Mouse (Mus musculus) CH12.LX (cell line): ENCODE measurements around the gene Yaf2. TPM values are rescaled to one million over a fixed set of nuclear protein-coding genes. Genes with fewer than 3 reads are reported as not detected.

Experiments
- DNase-seq: peaks from one replicate; pipeline ENCODE4 v3.0.0-alpha.2; 2013; ENCODE audit errors: extremely low read depth
- H3K27ac ChIP-seq: 2 replicates; pipeline ENCODE4 v1.5.1; 2012; ENCODE audit warnings: low read depth, mild to moderate bottlenecking, control low read depth, moderate library complexity; ENCODE audit not compliant: insufficient read depth
- H3K27me3 ChIP-seq: replicated peaks from 2 replicates; pipeline ENCODE3; 2012; ENCODE audit warnings: inconsistent platforms
- H3K36me3 ChIP-seq, 2 experiments: replicated peaks in 1 of 2; 2 replicates each; pipeline versions ENCODE3 to v1.6.1; 2012; ENCODE audit warnings: inconsistent platforms in 1 of 2, low read length in 1 of 2, mild to moderate bottlenecking in 1 of 2, mixed read lengths in 1 of 2, moderate library complexity in 1 of 2; ENCODE audit not compliant: control insufficient read depth in 1 of 2, insufficient read depth in 1 of 2
- H3K4me1 ChIP-seq, 2 experiments: 2 replicates each; pipeline ENCODE4 v1.6.1; 2012; ENCODE audit warnings: inconsistent platforms in 1 of 2, moderate library complexity in 1 of 2; ENCODE audit not compliant: insufficient read depth in 2 of 2, control insufficient read depth in 1 of 2
- H3K4me2 ChIP-seq: 2 replicates; pipeline ENCODE4 v1.6.1; 2012; ENCODE audit warnings: low read depth, mild to moderate bottlenecking, control low read depth; ENCODE audit not compliant: poor library complexity, insufficient read depth, severe bottlenecking
- H3K4me3 ChIP-seq, 3 experiments: fragments of 150-350 bp in 1 of 3; sonication (generic) in 1 of 3; replicated peaks in 1 of 3; 2 replicates each; pipeline versions ENCODE3 to v1.5.1; 2011 to 2012; ENCODE audit warnings: low read depth in 2 of 3, low read length in 2 of 3, mild to moderate bottlenecking in 2 of 3, moderate library complexity in 2 of 3, control low read depth in 1 of 3, improper control_type of control experiment in 1 of 3, inconsistent platforms in 1 of 3, mixed read lengths in 1 of 3; ENCODE audit not compliant: poor library complexity in 1 of 3
- H3K79me2 ChIP-seq: replicated peaks from 2 replicates; pipeline ENCODE4 v1.6.1; 2012; ENCODE audit warnings: mild to moderate bottlenecking, moderate library complexity; ENCODE audit not compliant: control insufficient read depth, poor library complexity, insufficient read depth, severe bottlenecking; ENCODE audit errors: extremely low read depth
- H3K9ac ChIP-seq: 2 replicates; pipeline ENCODE4 v1.6.1; 2012; ENCODE audit warnings: low read depth, mild to moderate bottlenecking, control low read depth, moderate library complexity; ENCODE audit not compliant: insufficient read depth
- H3K9me3 ChIP-seq: replicated peaks from 2 replicates; pipeline ENCODE3; 2012; ENCODE audit warnings: low read length, inconsistent platforms, mixed read lengths
- BHLHE40 ChIP-seq: IDR thresholded peaks from 2 replicates; pipeline ENCODE4 v1.6.1; 2011; ENCODE audit warnings: mild to moderate bottlenecking, low read depth, low read length, improper control_type of control experiment
- CHD1 ChIP-seq: IDR thresholded peaks from 2 replicates; pipeline ENCODE4 v1.6.1; 2012; ENCODE audit warnings: low read depth, low read length, improper control_type of control experiment, inconsistent platforms
- CTCF ChIP-seq, 2 experiments: IDR thresholded peaks in 1 of 2; conservative IDR thresholded peaks in 1 of 2; 2 replicates each; pipeline ENCODE4 v1.5.1; 2011 to 2012; ENCODE audit warnings: low read depth in 2 of 2, low read length in 2 of 2, improper control_type of control experiment in 1 of 2, inconsistent platforms in 1 of 2, mild to moderate bottlenecking in 1 of 2, moderate library complexity in 1 of 2
- E2F4 ChIP-seq: IDR thresholded peaks from 2 replicates; pipeline ENCODE4 v1.6.1; 2011; ENCODE audit warnings: low read depth, low read length, improper control_type of control experiment; ENCODE audit not compliant: insufficient replicate concordance
- ELF1 ChIP-seq: IDR thresholded peaks from 2 replicates; pipeline ENCODE4 v1.6.1; 2014; ENCODE audit warnings: low read depth, mild to moderate bottlenecking, inconsistent platforms, low read length, improper control_type of control experiment
- EP300 ChIP-seq: IDR thresholded peaks from 2 replicates; pipeline ENCODE4 v1.6.1; 2011; ENCODE audit warnings: low read length, improper control_type of control experiment
- ETS1 ChIP-seq: conservative IDR thresholded peaks from 2 replicates; pipeline ENCODE4 v1.6.1; 2012; ENCODE audit warnings: low read depth, mild to moderate bottlenecking, inconsistent platforms, low read length, improper control_type of control experiment, moderate library complexity
- IRF4 ChIP-seq: IDR thresholded peaks from 2 replicates; pipeline ENCODE4 v1.6.1; 2014; ENCODE audit warnings: low read depth, mild to moderate bottlenecking, inconsistent platforms, low read length, improper control_type of control experiment
- JUN ChIP-seq: IDR thresholded peaks from 2 replicates; pipeline ENCODE4 v1.6.1; 2011; ENCODE audit warnings: low read depth, mild to moderate bottlenecking, low read length, improper control_type of control experiment, moderate library complexity; ENCODE audit not compliant: insufficient read depth
- JUND ChIP-seq: conservative IDR thresholded peaks from 2 replicates; pipeline ENCODE4 v1.6.1; 2011; ENCODE audit warnings: low read depth, low read length, improper control_type of control experiment
- MAFK ChIP-seq: IDR thresholded peaks from 2 replicates; pipeline ENCODE4 v1.6.1; 2011; ENCODE audit warnings: low read length, improper control_type of control experiment; ENCODE audit not compliant: insufficient replicate concordance
- MAX ChIP-seq: IDR thresholded peaks from 2 replicates; pipeline ENCODE4 v1.6.1; 2011; ENCODE audit warnings: low read length, improper control_type of control experiment
- MAZ ChIP-seq: IDR thresholded peaks from 2 replicates; pipeline ENCODE4 v1.6.1; 2012; ENCODE audit warnings: low read depth, mild to moderate bottlenecking, inconsistent platforms, low read length, improper control_type of control experiment, moderate library complexity
- MEF2A ChIP-seq: IDR thresholded peaks from 2 replicates; pipeline ENCODE4 v1.6.1; 2014; ENCODE audit warnings: low read depth, mild to moderate bottlenecking, inconsistent platforms, low read length, improper control_type of control experiment, borderline replicate concordance
- MYC ChIP-seq: IDR thresholded peaks from 2 replicates; pipeline ENCODE4 v1.6.1; 2011; ENCODE audit warnings: low read depth, mild to moderate bottlenecking, improper control_type of control experiment, low read length
- NELFE ChIP-seq: IDR thresholded peaks from 2 replicates; pipeline ENCODE4 v1.6.1; 2011; ENCODE audit warnings: low read depth, low read length, improper control_type of control experiment
- POLR2A ChIP-seq: IDR thresholded peaks from 2 replicates; pipeline ENCODE4 v1.6.1; 2011; ENCODE audit warnings: low read depth, mild to moderate bottlenecking, improper control_type of control experiment, low read length
- POLR2AphosphoS2 ChIP-seq: IDR thresholded peaks from 2 replicates; pipeline ENCODE4 v1.6.1; 2011; ENCODE audit warnings: low read depth, low read length, improper control_type of control experiment
- RCOR1 ChIP-seq: conservative IDR thresholded peaks from 2 replicates; pipeline ENCODE4 v1.6.1; 2012; ENCODE audit warnings: low read depth, mild to moderate bottlenecking, inconsistent platforms, low read length, improper control_type of control experiment
- SMC3 ChIP-seq: IDR thresholded peaks from 2 replicates; pipeline ENCODE4 v1.6.1; 2011; ENCODE audit warnings: low read depth, low read length, improper control_type of control experiment
- TBP ChIP-seq: conservative IDR thresholded peaks from 2 replicates; pipeline ENCODE4 v1.6.1; 2011; ENCODE audit warnings: low read depth, low read length, improper control_type of control experiment
- USF1 ChIP-seq: IDR thresholded peaks from 2 replicates; pipeline ENCODE4 v1.6.1; 2014; ENCODE audit warnings: low read depth, mild to moderate bottlenecking, inconsistent platforms, low read length, improper control_type of control experiment
- ZKSCAN1 ChIP-seq: IDR thresholded peaks from 2 replicates; pipeline ENCODE4 v1.6.1; 2012; ENCODE audit warnings: low read depth, inconsistent platforms, low read length, improper control_type of control experiment, borderline replicate concordance
- ZNF384 ChIP-seq: IDR thresholded peaks from 2 replicates; pipeline ENCODE4 v1.6.1; 2012; ENCODE audit warnings: low read depth, low read length, improper control_type of control experiment, inconsistent platforms
- dilution Hi-C: fragments of 300-500 bp; cut with MboI; formaldehyde crosslinking; loops from 2 replicates; pipeline ENCODE4 v1.14.3; 2020; ENCODE audit warnings: low sequenced_read_pairs; ENCODE audit not compliant: extremely low pct_unique_long_range_greater_than_20kb, extremely low pct_ligation_motif_present
- in situ Hi-C: fragments of 300-500 bp; cut with MboI; formaldehyde crosslinking; loops from 3 replicates; pipeline ENCODE4 v1.14.3; 2019; ENCODE audit warnings: low sequenced_read_pairs, low pct_ligation_motif_present, low pct_unique_long_range_greater_than_20kb, mixed read lengths
- polyA plus RNA-seq: library from polyadenylated mRNA; unstranded; fragments of >175 nt; gene quantifications from 2 replicates; pipeline ENCODE4 v1.2.1, GENCODE M21; 2012; ENCODE audit warnings: low read depth; ENCODE audit not compliant: insufficient read length
- total RNA-seq, 2 experiments: library from RNA; depleted of rRNA; stranded (reverse); fragments of 300-350 nt in 1 of 2; fragments of >200 nt in 1 of 2; gene quantifications; 2 replicates each; pipeline ENCODE4 v1.2.3; 2012 to 2014

Yaf2 gene
- total and polyA plus RNA-seq, 3 experiments: 32.7 to 78.4 (median 46.2) TPM

- dilution Hi-C loops (no loop called here), in situ Hi-C loops (loop anchor here (10.0 kb wide), 1 partner anchor 181 kb away; no protein-coding TSS in a partner anchor)
- H3K36me3 ChIP-seq: peaks cover 13 to 66% of the 10 kb centered on the region in 2 experiments
- no peaks in the 10 kb centered on the region for H3K9me3 ChIP-seq
- TF ChIP-seq ELF1 (no peak), BHLHE40 (no peak)
- peaks cover 0 to 7% of the 10 kb centered on the region in 2 experiments; a peak in 3 of 4 replicates for H3K4me1 ChIP-seq
- no peak overlapping the region for H3K27ac ChIP-seq
- no peak for DNase-seq
- H3K9ac ChIP-seq: no peak overlapping the region
- peaks cover 2% of the 10 kb centered on the region; the same call in 1 of the 2 replicates for H3K79me2 ChIP-seq
- H3K4me3 ChIP-seq: no peak overlapping the region
- no peaks in the 10 kb centered on the region for H3K27me3 ChIP-seq
- H3K4me2 ChIP-seq: no peak overlapping the region
Observed at GRCm38 (mm10) chr15:93264221-93264620, 72.5 kb downstream of the Yaf2 start.

GRCm38 (mm10) chr15:93263566-93263965, 73.2 kb downstream of the Yaf2 start:
- Histone ChIP-seq H3K4me2 (no peak overlapping the region), H3K79me2 (no peaks in the 10 kb centered on the region; the same call in 1 of the 2 replicates), H3K4me3 (no peak overlapping the region), H3K4me1 (peaks cover 0 to 7% of the 10 kb centered on the region in 2 experiments; a peak in 3 of 4 replicates), H3K9ac (no peak overlapping the region), H3K27ac (no peak overlapping the region), H3K36me3 (peaks cover 13 to 67% of the 10 kb centered on the region in 2 experiments), H3K9me3 (no peaks in the 10 kb centered on the region), H3K27me3 (no peaks in the 10 kb centered on the region)
- dilution Hi-C loops (no loop called here), in situ Hi-C loops (loop anchor here (10.0 kb wide), 1 partner anchor 181 kb away; no protein-coding TSS in a partner anchor)
- no peak for TF ChIP-seq BHLHE40
- TF ChIP-seq CHD1: no peak
- TF ChIP-seq POLR2AphosphoS2: no peak
- no peak for TF ChIP-seq MEF2A
- no peak for TF ChIP-seq NELFE
- no peak for TF ChIP-seq POLR2A
- TF ChIP-seq JUND: no peak
- no peak for TF ChIP-seq RCOR1
- no peak for TF ChIP-seq MAFK
- no peak for DNase-seq

- dilution Hi-C loops (no loop called here), in situ Hi-C loops (loop anchor here (10.0 kb wide), 1 partner anchor 182 kb away; no protein-coding TSS in a partner anchor)
- Histone ChIP-seq H3K4me2 (no peak overlapping the region), H3K27ac (no peak overlapping the region), H3K9ac (no peak overlapping the region), H3K79me2 (no peaks in the 10 kb centered on the region; the same call in 1 of the 2 replicates), H3K36me3 (peaks cover 17 to 70% of the 10 kb centered on the region in 2 experiments), H3K4me3 (no peak overlapping the region), H3K9me3 (no peaks in the 10 kb centered on the region), H3K4me1 (peaks cover 0 to 1% of the 10 kb centered on the region in 2 experiments; a peak in 3 of 4 replicates), H3K27me3 (no peaks in the 10 kb centered on the region)
- no peak for TF ChIP-seq MAZ
- no peak for TF ChIP-seq ETS1
- no peak for TF ChIP-seq MAX
- TF ChIP-seq NELFE: no peak
- TF ChIP-seq ZNF384: no peak
- no peak for TF ChIP-seq E2F4
- TF ChIP-seq USF1: no peak
- no peak for TF ChIP-seq JUND
- no peak for TF ChIP-seq ZKSCAN1
- TF ChIP-seq BHLHE40: no peak
- TF ChIP-seq JUN: no peak
- TF ChIP-seq IRF4: no peak
- TF ChIP-seq SMC3: peak; percentile 14; the same call in 1 of the 2 replicates
- TF ChIP-seq MYC: no peak
- peak in 1 of 2 experiments; percentile 16; a peak in 2 of 4 replicates for TF ChIP-seq CTCF (conservative IDR thresholded peaks at IDR 0.05 in 1 of 2, IDR thresholded peaks at IDR 0.05 in 1 of 2; ENCODE audit: low read depth in 2 of 2, low read length in 2 of 2)
- TF ChIP-seq EP300: no peak
- no peak for TF ChIP-seq TBP
- DNase-seq: no peak
Observed at GRCm38 (mm10) chr15:93262818-93263217, 73.9 kb downstream of the Yaf2 start.
